Mouse (Mus musculus) liver, embryonic 13.5 days (tissue): ENCODE data around the gene Ptgs1. TPM values are rescaled to one million over a fixed set of nuclear protein-coding genes. Genes with fewer than 3 reads are reported as not detected.

ENCODE experiments used
- ATAC-seq: fragments of 200-750 bp; cut with Nextera tagmentation; 2 replicates; pipeline ENCODE4 v1.8.0; 2017; ENCODE audit warnings: low read depth, mild to moderate bottlenecking, moderate number of reproducible peaks, moderate library complexity
- DNase-seq: peaks from one replicate; pipeline ENCODE4 v3.0.0; 2022
- H3K27ac ChIP-seq: fragments of 300-500 bp; sonication (generic); 2 replicates; pipeline ENCODE4 v1.5.1; 2015; ENCODE audit warnings: moderate library complexity, mild to moderate bottlenecking, inconsistent platforms
- H3K27me3 ChIP-seq: fragments of 300-500 bp; sonication (generic); 2 replicates; pipeline ENCODE4 v1.6.1; 2015; ENCODE audit warnings: mild to moderate bottlenecking, inconsistent platforms
- H3K36me3 ChIP-seq: fragments of 300-500 bp; sonication (generic); 2 replicates; pipeline ENCODE4 v1.6.1; 2015; ENCODE audit warnings: mild to moderate bottlenecking, inconsistent platforms
- H3K4me1 ChIP-seq: fragments of 300-500 bp; sonication (generic); replicated peaks from 2 replicates; pipeline ENCODE4 v1.6.1; 2015; ENCODE audit warnings: inconsistent platforms
- H3K4me2 ChIP-seq: fragments of 300-500 bp; sonication (generic); 2 replicates; pipeline ENCODE4 v1.6.1; 2015; ENCODE audit warnings: inconsistent platforms, mild to moderate bottlenecking, moderate library complexity
- H3K4me3 ChIP-seq: fragments of 300-500 bp; sonication (generic); replicated peaks from 2 replicates; pipeline ENCODE4 v1.5.1; 2015; ENCODE audit warnings: mild to moderate bottlenecking, inconsistent platforms
- H3K9ac ChIP-seq: fragments of 300-500 bp; sonication (generic); 2 replicates; pipeline ENCODE4 v1.6.1; 2015; ENCODE audit warnings: mild to moderate bottlenecking, inconsistent platforms
- H3K9me3 ChIP-seq: fragments of 300-500 bp; sonication (generic); replicated peaks from 2 replicates; pipeline ENCODE4 v1.6.1; 2016; ENCODE audit warnings: inconsistent platforms
- WGBS: fragments of 180-500 bp; shearing (Covaris S2); methylation state at CpG from one replicate; pipeline ENCODE4 v1.1.7; 2015; ENCODE audit not compliant: insufficient replicate concordance; 5-methylcytosine and 5-hydroxymethylcytosine counted together
- polyA plus RNA-seq: library from polyadenylated mRNA; unstranded; fragments of >200 nt; fragmentation: Nextera tagmentation; extraction: Ambion mirVana; gene quantifications from 2 replicates; pipeline ENCODE4 v1.2.1, GENCODE M21; 2015

Gene Ptgs1
- polyA plus RNA-seq, 1 experiment from 2014 or later = 18.6 TPM

- no peak for ATAC-seq
- H3K4me3 ChIP-seq = no peak overlapping the region
- 16% methylated on average over 3 of the region's 3 CpGs for WGBS
- no peaks in the 10 kb centered on the region for H3K4me1 ChIP-seq
- H3K36me3 ChIP-seq = no peaks in the 10 kb centered on the region
- H3K9me3 ChIP-seq = no peaks in the 10 kb centered on the region
- H3K9ac ChIP-seq = no peak overlapping the region
- DNase-seq = no peak
- no peaks in the 10 kb centered on the region for H3K27me3 ChIP-seq
- no peak overlapping the region for H3K27ac ChIP-seq
- no peak overlapping the region for H3K4me2 ChIP-seq
These were observed 48.5 kb downstream of the Ptgs1 start for GRCm38 (mm10) chr2:36278760-36279159.

- no peaks in the 10 kb centered on the region for H3K36me3 ChIP-seq
- H3K27me3 ChIP-seq = no peaks in the 10 kb centered on the region
- H3K4me3 ChIP-seq = no peak overlapping the region
- 32% methylated on average over 1 of the region's 1 CpGs for WGBS
- ATAC-seq (no peak), DNase-seq (no peak)
- H3K9ac ChIP-seq = no peak overlapping the region
- H3K4me1 ChIP-seq = no peaks in the 10 kb centered on the region
- no peak overlapping the region for H3K27ac ChIP-seq
- no peaks in the 10 kb centered on the region for H3K9me3 ChIP-seq
- no peak overlapping the region for H3K4me2 ChIP-seq
These were observed 50.9 kb downstream of the Ptgs1 start for GRCm38 (mm10) chr2:36281138-36281537.

- no peak overlapping the region for H3K9ac ChIP-seq
- H3K36me3 ChIP-seq = no peaks in the 10 kb centered on the region
- ATAC-seq (no peak), DNase-seq (no peak)
- H3K9me3 ChIP-seq = no peaks in the 10 kb centered on the region
- H3K4me2 ChIP-seq = no peak overlapping the region
- no peaks in the 10 kb centered on the region for H3K27me3 ChIP-seq
- no peak overlapping the region for H3K27ac ChIP-seq
- no peaks in the 10 kb centered on the region for H3K4me1 ChIP-seq
- 67% methylated on average over 1 of the region's 1 CpGs for WGBS
- no peak overlapping the region for H3K4me3 ChIP-seq
These were observed 52.1 kb downstream of the Ptgs1 start for GRCm38 (mm10) chr2:36282301-36282700.

Other genes starting within 250 kb of the Ptgs1 start
- 152 and 156 TPM in 2 replicates for gene Ndufa8, start 181.0 kb upstream of the Ptgs1 start, polyA plus RNA-seq
- not detected in 2 replicates for gene Morn5, start 181.0 kb upstream of the Ptgs1 start, polyA plus RNA-seq
- 0.16 and 0.19 TPM in 2 replicates for gene Lhx6, start 125.0 kb upstream of the Ptgs1 start, polyA plus RNA-seq
- 21.5 and 22.8 TPM in 2 replicates for gene Mrrf, start 94.0 kb upstream of the Ptgs1 start, polyA plus RNA-seq
- 23.6 and 27.2 TPM in 2 replicates for gene Rbm18, start 93.7 kb upstream of the Ptgs1 start, polyA plus RNA-seq
- not detected in 2 replicates for gene Olfr338, start 143.1 kb downstream of the Ptgs1 start, polyA plus RNA-seq
- gene Olfr339, start 188.5 kb downstream of the Ptgs1 start, polyA plus RNA-seq = not detected in 2 replicates
- gene Olfr340, start 222.2 kb downstream of the Ptgs1 start, polyA plus RNA-seq = not detected in 2 replicates